Mouse (Mus musculus): ENCODE results near the gene Ctsz.

GRCm38 (mm10) chr2:174446492-174446891, 7.7 kb upstream of the Ctsz start:
- TF ChIP-seq CTCF (IDR thresholded peaks at IDR 0.05; ENCODE audit: borderline replicate concordance, insufficient read depth, low read length) (no peak), POLR2A (IDR thresholded peaks at IDR 0.05; ENCODE audit: low read depth, low read length) (no peak)

All from embryonic fibroblast, embryonic 13.5 days (primary cell).